Mouse (Mus musculus) megakaryocyte, embryonic 14.5 days (primary cell): ENCODE data around the gene Herc4.

Source experiments
- FLI1 ChIP-seq: IDR thresholded peaks from 2 replicates; pipeline ENCODE4 v1.6.1; 2012; ENCODE audit warnings: low read length, inconsistent platforms, mixed read lengths
- GATA1 ChIP-seq: IDR thresholded peaks from 3 replicates; pipeline ENCODE4 v1.6.1; 2012; ENCODE audit warnings: mixed read lengths, low read length, inconsistent platforms, borderline replicate concordance

DNA sequence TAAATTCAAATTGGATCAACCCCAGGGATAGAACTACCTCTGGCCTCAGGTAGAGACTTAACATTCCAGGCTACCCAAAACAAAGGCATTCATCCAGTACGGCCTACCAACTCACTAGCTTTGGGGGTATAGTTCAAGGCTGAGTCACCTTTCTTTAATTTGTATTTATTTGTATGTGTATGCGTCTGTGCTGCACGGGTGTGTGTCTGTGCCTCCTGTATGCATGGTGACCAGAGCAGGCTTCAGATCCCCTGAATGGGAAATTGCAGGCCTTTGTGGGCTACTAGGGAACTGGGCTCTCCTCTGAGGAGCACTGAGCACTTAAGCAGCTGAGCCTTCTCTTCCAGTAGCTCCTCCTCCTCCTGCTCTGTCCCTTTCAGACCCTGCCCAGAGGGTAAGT is 104.7 kb downstream of the Herc4 start:
- no peak for TF ChIP-seq GATA1
- TF ChIP-seq FLI1, result no peak
